Mouse (Mus musculus) ES-Bruce4 (cell line): ENCODE results near the gene Cryab. TPM values are rescaled to one million over a fixed set of nuclear protein-coding genes. Genes with fewer than 3 reads are reported as not detected.

Experiments used
- H3K27ac ChIP-seq: 2 replicates; pipeline ENCODE4 v1.5.1; 2012; ENCODE audit warnings: low read length, inconsistent platforms; ENCODE audit not compliant: insufficient read depth
- H3K27me3 ChIP-seq: 2 replicates; pipeline ENCODE4 v1.6.1; 2012; ENCODE audit warnings: mild to moderate bottlenecking, low read length, inconsistent platforms; ENCODE audit not compliant: control insufficient read depth, poor library complexity, insufficient read depth, severe bottlenecking
- H3K36me3 ChIP-seq: 2 replicates; pipeline ENCODE4 v1.6.1; 2012; ENCODE audit warnings: inconsistent platforms, mild to moderate bottlenecking, low read length, moderate library complexity; ENCODE audit not compliant: control insufficient read depth, poor library complexity, insufficient read depth, severe bottlenecking
- H3K4me1 ChIP-seq: one replicate; pipeline ENCODE4 v1.8.1; 2011; ENCODE audit warnings: low read length; ENCODE audit not compliant: control insufficient read depth, insufficient read depth
- H3K4me3 ChIP-seq: 2 replicates; pipeline ENCODE4 v1.5.1; 2011; ENCODE audit warnings: low read depth, mild to moderate bottlenecking, low read length
- H3K9ac ChIP-seq: 2 replicates; pipeline ENCODE4 v1.6.1; 2012; ENCODE audit warnings: low read depth, mild to moderate bottlenecking, inconsistent platforms; ENCODE audit not compliant: poor library complexity, severe bottlenecking
- H3K9me3 ChIP-seq: replicated peaks from 2 replicates; pipeline ENCODE4 v1.6.1; 2012; ENCODE audit warnings: mild to moderate bottlenecking, low read length, inconsistent platforms; ENCODE audit not compliant: control insufficient read depth, poor library complexity, insufficient read depth, severe bottlenecking
- CTCF ChIP-seq: IDR thresholded peaks from one replicate; pipeline ENCODE4 v1.8.1; 2011; ENCODE audit warnings: low read depth, low read length
- EP300 ChIP-seq: IDR thresholded peaks from 2 replicates; pipeline ENCODE4 v1.6.1; 2011; ENCODE audit warnings: low read depth, low read length; ENCODE audit not compliant: insufficient read depth
- POLR2A ChIP-seq: IDR thresholded peaks from one replicate; pipeline ENCODE4 v1.8.1; 2011; ENCODE audit warnings: low read length; ENCODE audit not compliant: insufficient read depth
- polyA plus RNA-seq: library from polyadenylated mRNA; stranded (reverse); fragments of >200 nt; gene quantifications from 2 replicates; pipeline ENCODE4 v1.2.4, GENCODE M21; 2011; ENCODE audit warnings: low read depth; ENCODE audit not compliant: missing spikeins, insufficient read depth, insufficient read length

Gene Cryab
- polyA plus RNA-seq, 1 experiment = 125 TPM

DNA sequence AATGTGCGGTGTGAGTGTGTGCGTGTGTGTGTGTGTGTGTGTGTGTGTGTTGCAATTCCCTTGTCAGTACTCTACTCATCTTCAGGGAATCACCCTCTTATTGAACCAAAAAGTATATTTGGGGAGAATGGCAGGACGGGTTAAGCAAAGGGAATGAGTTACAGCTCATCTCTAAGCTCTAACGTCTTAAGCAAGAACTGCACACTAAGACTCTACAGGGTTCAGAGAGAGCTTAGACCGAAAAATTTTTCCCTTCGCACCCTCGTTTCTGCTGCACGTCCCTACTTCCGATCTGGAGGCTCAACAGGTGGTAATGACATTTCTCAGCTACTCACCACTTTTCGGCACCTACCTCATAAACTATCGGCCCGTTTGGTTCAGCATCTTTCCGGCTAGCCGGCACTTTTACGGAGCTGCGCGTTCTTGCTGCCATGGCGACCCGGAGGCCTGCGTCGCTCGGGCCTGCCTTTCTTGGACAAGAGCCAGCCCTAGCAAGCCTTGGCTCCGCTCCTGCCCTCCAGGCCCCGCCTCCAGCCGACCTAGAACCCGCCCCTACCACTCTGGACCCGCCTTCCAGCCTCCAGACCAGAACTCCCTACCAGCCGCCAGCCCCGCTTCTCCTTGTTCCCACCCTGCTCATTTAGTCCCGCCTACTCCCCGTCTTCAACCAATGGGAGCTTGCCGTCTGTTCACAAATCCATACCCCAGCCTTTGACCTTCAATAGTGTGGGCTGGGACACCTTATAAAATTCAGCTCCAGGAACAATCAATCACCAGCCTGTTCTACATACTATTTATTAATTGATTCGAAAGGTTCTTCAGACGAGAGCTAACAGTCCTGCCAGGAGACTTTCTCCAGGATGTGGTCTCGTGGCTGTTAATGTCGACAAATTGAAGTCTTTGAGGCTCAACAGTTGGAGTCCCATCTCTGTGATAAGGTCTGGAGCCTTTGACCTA lies 11.9 kb upstream of the Cryab start, which contains the start of gene Dixdc1:
TSS of gene Dixdc1 (minus strand) at position 604 of the 957 bp plus-strand sequence.
- H3K36me3 ChIP-seq = no peaks in the 10 kb centered on the region
- no peak within 1 kb of the TSS for H3K27ac ChIP-seq
- H3K4me3 ChIP-seq = peak within 1 kb of the TSS; percentile 43
- no peak within 1 kb of the TSS for H3K9ac ChIP-seq
- H3K27me3 ChIP-seq = no peaks in the 10 kb centered on the region
- TF ChIP-seq POLR2A (no peak), CTCF (no peak), EP300 (no peak)
- peaks cover 2% of the 10 kb centered on the region for H3K4me1 ChIP-seq
- no peaks in the 10 kb centered on the region for H3K9me3 ChIP-seq

DNA sequence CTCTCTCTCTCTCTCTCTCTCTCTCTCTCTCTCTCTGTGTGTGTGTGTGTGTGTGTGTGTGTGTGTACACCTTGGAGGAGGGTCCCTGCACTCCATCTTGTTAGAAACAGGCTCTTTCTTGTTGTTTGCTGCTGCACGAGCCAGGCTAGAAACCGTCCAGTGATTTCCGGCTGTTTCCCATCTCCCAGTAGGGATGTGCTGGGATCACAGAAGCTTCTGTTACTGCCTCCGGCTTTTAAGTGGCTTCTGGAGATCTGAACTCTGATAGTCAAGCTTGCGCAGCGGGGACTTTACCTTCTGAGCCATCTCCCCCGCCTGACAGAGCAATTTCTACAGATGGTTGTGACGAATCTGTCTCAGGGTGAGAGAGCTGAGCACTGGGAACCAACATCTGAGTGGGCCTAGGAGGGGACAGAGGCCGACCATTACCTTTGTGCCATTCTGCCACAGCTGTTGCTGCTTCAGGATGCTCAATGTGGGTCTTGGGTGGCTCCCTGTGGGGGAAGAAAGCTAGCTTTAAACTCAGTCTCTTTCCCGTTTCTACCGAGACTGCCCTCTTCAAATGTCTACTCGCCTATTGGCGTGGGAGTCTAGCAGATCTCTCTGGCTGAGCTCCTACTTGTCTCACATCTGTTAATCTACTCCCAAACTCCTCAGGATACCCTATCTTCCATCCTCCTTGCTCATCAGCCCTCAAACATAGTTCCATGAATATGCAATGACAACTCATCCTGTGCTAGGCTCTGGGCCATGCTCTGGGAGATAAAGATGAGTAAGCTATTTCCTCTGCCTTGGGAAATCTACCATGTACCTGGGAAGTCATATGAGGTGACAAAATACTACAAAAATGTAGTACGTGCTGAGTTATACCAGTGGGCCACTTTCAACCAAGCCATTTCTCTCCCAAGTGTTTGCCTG lies 10.0 kb upstream of the Cryab start:
- Histone ChIP-seq H3K36me3 (no peaks in the 10 kb centered on the region), H3K4me1 (peaks cover 2% of the 10 kb centered on the region), H3K9ac (no peak overlapping the region), H3K9me3 (no peaks in the 10 kb centered on the region), H3K27me3 (no peaks in the 10 kb centered on the region), H3K27ac (no peak overlapping the region), H3K4me3 (no peak overlapping the region)
- TF ChIP-seq EP300 (no peak), CTCF (no peak), POLR2A (no peak)

DNA sequence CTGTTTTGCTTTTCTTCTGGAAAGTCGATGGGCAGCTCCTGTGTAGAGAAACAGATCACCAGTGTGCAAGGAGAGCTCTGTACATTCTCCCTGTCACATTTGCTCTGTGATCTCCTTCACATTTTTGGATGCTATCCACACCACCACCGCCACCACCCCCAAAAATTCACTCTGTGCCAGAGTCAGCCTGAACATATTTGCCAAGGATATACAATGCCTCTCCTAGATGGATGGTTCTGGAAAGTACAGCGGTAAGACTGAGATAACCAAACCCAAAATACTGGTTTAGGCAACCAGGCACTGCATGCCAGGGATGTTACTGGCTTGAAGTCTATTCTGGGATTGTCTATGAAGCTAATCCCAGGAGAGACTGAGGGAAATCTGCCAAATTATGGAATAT lies 8.9 kb upstream of the Cryab start:
- no peak for TF ChIP-seq POLR2A
- no peak for TF ChIP-seq EP300
- no peak for TF ChIP-seq CTCF

DNA sequence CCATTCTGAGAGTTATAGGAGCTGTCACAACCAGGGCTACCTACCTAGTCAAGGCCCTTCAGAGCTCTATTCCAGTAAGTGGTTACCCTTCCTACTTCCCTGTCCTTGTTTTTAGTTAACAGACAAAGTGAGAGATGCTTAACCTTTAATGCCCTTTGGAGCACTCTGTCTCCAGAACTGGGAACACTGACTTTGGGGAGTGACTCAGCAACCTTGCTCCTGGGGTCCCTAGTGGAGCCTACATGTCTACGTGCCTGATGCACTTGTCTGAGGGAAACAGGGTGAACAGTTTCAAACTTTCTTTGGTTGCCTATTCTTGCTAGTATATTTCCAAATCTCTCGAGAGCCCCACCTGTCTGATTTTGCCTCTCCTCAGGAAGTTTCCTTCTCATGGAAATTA lies 8.4 kb upstream of the Cryab start:
- Histone ChIP-seq H3K36me3 (no peaks in the 10 kb centered on the region), H3K9ac (no peak overlapping the region), H3K27ac (0 out of 2 replicates have a peak overlapping the region, but pooled peaks have one; percentile 1), H3K4me3 (no peak overlapping the region), H3K4me1 (peaks cover 2% of the 10 kb centered on the region), H3K9me3 (no peaks in the 10 kb centered on the region), H3K27me3 (no peaks in the 10 kb centered on the region)
- no peak for TF ChIP-seq CTCF
- no peak for TF ChIP-seq POLR2A
- TF ChIP-seq EP300 = no peak

More for the DNA sequence above, 8.9 kb upstream of the Cryab start:
- Histone ChIP-seq H3K9me3 (no peaks in the 10 kb centered on the region), H3K4me1 (peaks cover 2% of the 10 kb centered on the region), H3K27ac (no peak overlapping the region), H3K36me3 (no peaks in the 10 kb centered on the region), H3K9ac (no peak overlapping the region), H3K4me3 (no peak overlapping the region), H3K27me3 (no peaks in the 10 kb centered on the region)

DNA sequence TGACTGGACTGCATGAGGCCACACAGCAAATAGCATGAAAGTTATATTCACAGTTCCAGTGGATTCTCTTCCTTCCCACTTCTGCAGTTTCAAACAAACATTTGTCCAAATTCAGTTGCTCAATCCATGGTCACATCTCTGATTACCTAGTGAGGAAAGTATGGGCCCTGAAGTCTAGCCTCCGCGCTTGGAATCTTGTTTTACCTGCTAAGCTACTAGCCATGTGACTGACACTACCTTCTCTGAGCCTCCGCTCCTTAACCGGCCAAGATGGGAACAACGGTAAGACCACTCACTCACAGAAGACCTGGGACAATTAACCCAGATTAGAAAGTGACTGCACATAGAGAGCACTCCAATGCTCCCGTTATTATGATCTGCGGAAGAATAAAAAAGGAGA lies 5.3 kb upstream of the Cryab start:
- no peak for TF ChIP-seq POLR2A
- TF ChIP-seq EP300 = no peak
- TF ChIP-seq CTCF = no peak
- H3K9ac ChIP-seq = peak overlapping the region; percentile 65
- peaks cover 2% of the 10 kb centered on the region for H3K4me1 ChIP-seq
- no peaks in the 10 kb centered on the region for H3K27me3 ChIP-seq
- H3K9me3 ChIP-seq = no peaks in the 10 kb centered on the region
- peak overlapping the region; percentile 62; the same call in 1 of the 2 replicates for H3K27ac ChIP-seq
- no peaks in the 10 kb centered on the region for H3K36me3 ChIP-seq
- H3K4me3 ChIP-seq = peak overlapping the region; percentile 95
